Mouse (Mus musculus): ENCODE data around the gene Cct8l1. TPM values are rescaled to one million over a fixed set of nuclear protein-coding genes. Genes with fewer than 3 reads are reported as not detected.

Gene Cct8l1
- not detected in 2 replicates for polyA plus RNA-seq (2012; ENCODE audit: insufficient read depth, low replicate concordance)

DNA sequence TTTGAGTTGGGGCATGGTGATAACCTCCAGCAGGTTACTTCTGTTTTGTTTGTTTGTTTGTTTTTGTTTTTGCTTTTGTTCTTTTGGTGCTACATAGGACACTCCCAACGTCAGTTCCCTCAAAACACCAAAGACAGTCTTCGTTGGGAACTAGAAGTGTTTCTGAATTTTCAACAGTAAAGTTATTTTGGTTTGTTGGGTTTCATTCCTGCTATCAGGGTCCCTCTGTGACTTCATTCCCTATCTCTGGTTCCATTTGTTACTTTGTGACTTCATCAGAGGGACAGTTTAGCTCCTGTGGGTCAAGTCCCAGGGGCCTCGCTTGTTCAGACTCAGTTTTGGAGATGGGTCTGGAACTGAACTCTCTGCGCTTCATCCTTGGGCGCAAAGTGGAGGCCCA lies at the start of gene Cct8l1:
Cct8l1 (plus strand) TSS at position 301 of the 400 bp plus-strand sequence.
- Histone ChIP-seq H3K4me1 (peaks cover 3% of the 10 kb centered on the region; the same call in 1 of the 2 replicates), H3K4me3 (replicated peaks) (no peak within 1 kb of the TSS), H3K27me3 (replicated peaks) (no peaks in the 10 kb centered on the region), H3K36me3 (replicated peaks; ENCODE audit: low read length) (no peaks in the 10 kb centered on the region), H3K9me3 (no peaks in the 10 kb centered on the region)
- TF ChIP-seq FLI1 (IDR thresholded peaks at IDR 0.05; ENCODE audit: low read length) (no peak), GATA1 (IDR thresholded peaks at IDR 0.05; ENCODE audit: borderline replicate concordance, low read length) (no peak)

DNA sequence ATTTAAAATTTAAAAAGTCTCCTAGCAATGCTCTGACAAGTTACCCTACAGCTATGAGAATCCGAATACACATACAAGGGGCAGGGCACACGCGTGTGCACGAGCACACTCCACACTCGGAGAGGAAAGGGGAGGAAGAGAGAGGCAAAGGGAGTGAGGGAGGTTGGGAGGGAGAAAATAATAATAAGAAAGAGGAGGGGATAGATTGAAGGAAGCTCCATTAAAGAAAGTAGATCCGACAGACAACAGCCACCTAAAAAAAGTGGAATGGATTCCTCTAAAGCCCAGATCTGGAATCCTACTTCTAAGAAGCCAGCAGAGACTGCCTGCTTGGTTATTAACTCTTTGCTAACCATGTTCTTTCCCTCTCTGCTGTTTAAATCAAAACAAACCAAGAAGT lies 43.8 kb upstream of the Cct8l1 start:
- Histone ChIP-seq H3K9me3 (no peaks in the 10 kb centered on the region), H3K36me3 (replicated peaks; ENCODE audit: low read length) (peaks cover 10% of the 10 kb centered on the region), H3K4me1 (peaks cover 51% of the 10 kb centered on the region), H3K4me3 (replicated peaks) (peak overlapping the region; percentile 69), H3K27me3 (replicated peaks) (no peaks in the 10 kb centered on the region)
- TF ChIP-seq GATA1 (IDR thresholded peaks at IDR 0.05; ENCODE audit: borderline replicate concordance, low read length) (no peak), FLI1 (IDR thresholded peaks at IDR 0.05; ENCODE audit: low read length) (no peak)

DNA sequence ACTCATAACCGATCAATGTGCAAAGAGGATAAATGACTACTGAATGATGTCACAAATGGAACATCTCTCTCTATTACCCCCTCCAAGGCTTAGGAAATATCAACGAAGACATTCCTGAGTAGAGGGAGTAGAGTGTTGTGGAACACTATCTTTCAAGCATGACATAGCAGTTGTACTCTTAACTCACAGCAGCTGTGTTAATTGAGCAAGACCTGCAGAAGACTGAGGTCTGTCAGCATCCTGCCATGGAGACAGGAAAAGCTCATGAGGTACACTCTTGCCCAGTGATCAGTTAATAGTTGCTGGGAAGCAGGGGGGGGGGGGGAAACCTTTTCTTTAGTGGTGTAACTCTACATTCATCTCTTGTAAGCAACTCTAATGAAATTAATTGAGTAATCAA lies 40.1 kb upstream of the Cct8l1 start:
- Histone ChIP-seq H3K27me3 (replicated peaks) (no peaks in the 10 kb centered on the region), H3K4me1 (peaks cover 70% of the 10 kb centered on the region), H3K9me3 (no peaks in the 10 kb centered on the region), H3K36me3 (replicated peaks; ENCODE audit: low read length) (no peaks in the 10 kb centered on the region), H3K4me3 (replicated peaks) (peak overlapping the region; percentile 50)
- no peak for TF ChIP-seq FLI1 (IDR thresholded peaks at IDR 0.05; ENCODE audit: low read length)
- TF ChIP-seq GATA1 (IDR thresholded peaks at IDR 0.05; ENCODE audit: borderline replicate concordance, low read length), result no peak

DNA sequence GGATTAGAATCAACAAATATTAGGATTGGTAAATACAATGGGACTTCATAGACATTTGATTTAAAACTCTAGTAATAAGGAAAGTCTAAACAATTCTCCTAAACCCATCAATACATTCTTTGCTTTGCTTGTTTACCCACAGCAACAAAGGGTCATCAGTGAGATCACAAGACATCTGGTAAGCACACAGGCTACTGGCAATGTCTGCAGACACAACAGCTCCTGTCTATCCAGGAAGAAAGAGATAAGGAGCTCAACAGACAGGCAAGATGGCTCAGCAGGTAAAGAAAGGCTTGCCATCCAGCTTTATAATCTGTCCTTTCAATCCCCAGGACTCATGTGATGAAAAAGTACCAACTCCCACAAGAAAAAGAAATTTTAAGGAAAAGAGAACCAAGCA lies 37.0 kb upstream of the Cct8l1 start:
- Histone ChIP-seq H3K27me3 (replicated peaks) (no peaks in the 10 kb centered on the region), H3K9me3 (no peaks in the 10 kb centered on the region)

DNA sequence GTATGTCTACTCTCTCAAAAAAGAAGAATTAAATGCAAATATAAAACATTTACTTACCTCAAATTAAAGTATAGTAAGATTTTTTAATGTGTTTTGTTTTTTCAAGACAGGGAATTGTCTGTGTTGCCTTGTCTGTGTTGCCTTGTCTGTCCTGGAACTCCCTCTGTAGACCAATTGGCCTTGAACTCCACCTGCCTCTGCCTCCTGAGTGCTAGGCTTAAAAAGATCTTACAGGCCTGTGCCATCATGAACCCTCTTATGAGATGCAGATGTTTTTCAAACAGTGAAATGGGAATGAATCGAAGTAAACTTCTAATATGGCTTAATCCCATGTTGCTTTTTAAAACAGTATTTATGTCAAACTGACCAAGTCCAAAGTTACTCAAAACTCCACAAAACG lies 19.2 kb upstream of the Cct8l1 start:
- peak overlapping the region; percentile 99 for H3K4me3 ChIP-seq (replicated peaks)
- H3K9me3 ChIP-seq, result no peaks in the 10 kb centered on the region
- TF ChIP-seq GATA1 (IDR thresholded peaks at IDR 0.05; ENCODE audit: borderline replicate concordance, low read length) (no peak), FLI1 (IDR thresholded peaks at IDR 0.05; ENCODE audit: low read length) (no peak)
- peaks cover 7% of the 10 kb centered on the region for H3K36me3 ChIP-seq (replicated peaks; ENCODE audit: low read length)
- peaks cover 47% of the 10 kb centered on the region for H3K4me1 ChIP-seq
- no peaks in the 10 kb centered on the region for H3K27me3 ChIP-seq (replicated peaks)

More for the DNA sequence above, 37.0 kb upstream of the Cct8l1 start:
- Histone ChIP-seq H3K4me3 (replicated peaks) (no peak overlapping the region), H3K4me1 (peaks cover 53% of the 10 kb centered on the region), H3K36me3 (replicated peaks; ENCODE audit: low read length) (no peaks in the 10 kb centered on the region)
- TF ChIP-seq GATA1 (IDR thresholded peaks at IDR 0.05; ENCODE audit: borderline replicate concordance, low read length) (no peak), FLI1 (IDR thresholded peaks at IDR 0.05; ENCODE audit: low read length) (no peak)

DNA sequence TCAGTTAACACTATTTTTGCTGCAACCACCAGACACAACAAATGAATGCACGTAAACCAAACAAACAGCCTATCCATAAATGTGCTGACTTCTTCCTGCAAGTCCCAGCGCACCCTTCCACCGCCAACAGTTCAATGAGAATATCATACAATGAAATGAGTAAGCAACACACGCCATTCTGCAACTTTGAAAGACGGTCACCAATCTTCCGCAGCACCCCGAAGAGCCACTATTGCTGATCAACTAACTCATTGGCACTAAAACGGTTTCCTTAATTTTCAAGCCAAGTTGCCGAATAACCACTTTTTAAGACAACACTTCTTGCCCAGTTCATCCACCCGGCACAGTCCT lies 18.5 kb upstream of the Cct8l1 start:
- Histone ChIP-seq H3K9me3 (no peaks in the 10 kb centered on the region), H3K27me3 (replicated peaks) (no peaks in the 10 kb centered on the region), H3K36me3 (replicated peaks; ENCODE audit: low read length) (peaks cover 8% of the 10 kb centered on the region), H3K4me3 (replicated peaks) (peak overlapping the region; percentile 99), H3K4me1 (peaks cover 42% of the 10 kb centered on the region)
- TF ChIP-seq FLI1 (IDR thresholded peaks at IDR 0.05; ENCODE audit: low read length) (no peak), GATA1 (IDR thresholded peaks at IDR 0.05; ENCODE audit: borderline replicate concordance, low read length) (no peak)

DNA sequence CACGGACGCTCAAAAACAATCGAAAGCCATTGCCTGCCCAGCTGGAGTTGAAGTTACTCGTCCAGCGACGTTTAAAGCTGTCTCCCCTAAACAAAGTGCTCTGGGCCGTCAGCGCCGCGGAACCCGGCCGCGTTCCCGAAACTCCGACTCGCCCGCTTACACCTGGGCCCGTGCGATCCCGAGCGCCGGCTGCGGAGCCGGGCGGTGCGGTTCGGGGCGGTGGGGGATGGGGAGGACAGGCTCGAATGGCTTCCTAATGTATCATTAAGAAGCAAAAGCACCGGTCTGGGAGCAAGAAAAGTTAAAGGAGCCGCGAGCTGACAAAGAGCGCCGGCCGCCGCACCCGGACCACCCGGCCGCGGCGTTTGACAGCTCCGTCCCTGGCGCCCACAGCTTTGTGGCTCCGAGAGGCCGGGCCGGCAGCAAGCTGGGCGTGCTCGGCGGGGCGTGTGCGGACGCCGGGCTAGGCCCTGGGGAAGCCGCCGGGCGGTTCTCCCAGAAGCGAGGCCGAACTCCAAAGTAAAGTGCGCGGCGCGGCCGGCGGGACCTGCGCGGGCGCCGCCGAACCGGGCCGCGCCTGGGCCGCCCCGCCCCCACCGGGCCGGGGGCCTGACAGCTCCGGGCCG lies 18.0 kb upstream of the Cct8l1 start:
- peaks cover 41% of the 10 kb centered on the region for H3K4me1 ChIP-seq
- H3K9me3 ChIP-seq, result no peaks in the 10 kb centered on the region
- H3K36me3 ChIP-seq (replicated peaks; ENCODE audit: low read length), result peaks cover 8% of the 10 kb centered on the region
- peak overlapping the region; percentile 99 for H3K4me3 ChIP-seq (replicated peaks)
- TF ChIP-seq FLI1 (IDR thresholded peaks at IDR 0.05; ENCODE audit: low read length), result no peak
- TF ChIP-seq GATA1 (IDR thresholded peaks at IDR 0.05; ENCODE audit: borderline replicate concordance, low read length), result no peak
- no peaks in the 10 kb centered on the region for H3K27me3 ChIP-seq (replicated peaks)

DNA sequence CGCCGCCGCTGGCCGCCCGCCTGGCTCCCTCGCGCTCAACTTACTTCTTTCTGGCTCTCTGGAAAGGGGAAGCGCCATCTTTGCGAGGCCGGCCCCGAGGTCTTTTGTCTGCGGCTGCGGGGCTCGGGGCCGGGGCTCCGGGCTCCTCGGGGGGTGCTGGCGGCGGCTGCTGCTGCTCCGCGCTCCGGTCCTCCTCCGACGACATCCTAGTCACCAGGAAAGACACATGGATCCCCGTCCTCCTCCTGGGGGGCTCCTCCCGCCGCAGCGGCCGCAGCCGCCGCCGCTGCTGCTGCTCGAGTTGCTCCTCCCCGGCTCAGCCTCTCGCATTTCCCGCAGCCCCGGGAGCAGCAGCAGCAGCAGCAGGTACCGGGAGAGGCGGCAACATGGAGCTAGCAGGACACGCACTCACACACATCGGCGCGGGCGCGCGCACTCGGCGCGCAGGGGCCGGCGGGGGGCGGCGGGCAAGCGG lies 17.5 kb upstream of the Cct8l1 start, which contains the start of gene Kmt2c:
Kmt2c (minus strand) TSS at position 438 of the 475 bp plus-strand sequence.
- peaks cover 36% of the 10 kb centered on the region for H3K4me1 ChIP-seq
- H3K36me3 ChIP-seq (replicated peaks; ENCODE audit: low read length), result peaks cover 4% of the 10 kb centered on the region
- no peaks in the 10 kb centered on the region for H3K9me3 ChIP-seq
- H3K4me3 ChIP-seq (replicated peaks), result peak within 1 kb of the TSS; percentile 99
- TF ChIP-seq GATA1 (IDR thresholded peaks at IDR 0.05; ENCODE audit: borderline replicate concordance, low read length) (no peak), FLI1 (IDR thresholded peaks at IDR 0.05; ENCODE audit: low read length) (no peak)
- no peaks in the 10 kb centered on the region for H3K27me3 ChIP-seq (replicated peaks)

DNA sequence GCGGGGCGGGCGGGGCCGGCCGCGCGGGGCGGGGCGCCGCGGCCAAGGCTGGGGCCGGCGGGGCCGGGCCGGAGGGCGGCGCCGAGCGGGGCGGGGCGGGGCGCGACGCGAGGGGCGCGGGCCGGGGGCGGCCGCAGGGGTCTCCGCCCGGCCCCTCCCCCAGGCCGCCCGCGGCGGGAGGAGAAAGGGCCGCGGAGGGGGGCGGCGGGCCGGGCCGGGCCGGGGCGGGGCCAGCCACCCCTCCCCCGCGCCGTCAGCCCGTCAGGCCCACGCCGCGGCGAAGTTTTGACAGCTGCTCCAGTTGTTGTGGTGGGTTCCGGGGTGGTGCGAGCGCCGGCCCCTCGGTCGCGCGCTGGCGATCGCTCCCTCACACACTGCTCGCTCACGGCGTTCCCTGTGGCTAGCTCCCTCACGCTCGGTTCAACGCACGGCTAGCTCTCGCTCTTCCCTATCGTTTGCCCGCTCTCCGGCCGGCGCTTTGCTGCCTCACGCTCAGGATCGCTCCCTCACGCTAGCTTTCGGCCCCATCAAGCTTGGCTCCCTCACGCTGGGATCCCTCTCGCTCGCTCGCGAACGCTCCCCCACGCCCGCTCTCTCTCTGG lies 16.9 kb upstream of the Cct8l1 start:
- Histone ChIP-seq H3K4me3 (replicated peaks) (peak overlapping the region; percentile 99), H3K36me3 (replicated peaks; ENCODE audit: low read length) (peaks cover 3% of the 10 kb centered on the region), H3K4me1 (peaks cover 33% of the 10 kb centered on the region), H3K9me3 (no peaks in the 10 kb centered on the region), H3K27me3 (replicated peaks) (no peaks in the 10 kb centered on the region)
- no peak for TF ChIP-seq GATA1 (IDR thresholded peaks at IDR 0.05; ENCODE audit: borderline replicate concordance, low read length)
- TF ChIP-seq FLI1 (IDR thresholded peaks at IDR 0.05; ENCODE audit: low read length), result no peak

Data from megakaryocyte, embryonic 14.5 days (primary cell).